In the genomic region with DNA sequence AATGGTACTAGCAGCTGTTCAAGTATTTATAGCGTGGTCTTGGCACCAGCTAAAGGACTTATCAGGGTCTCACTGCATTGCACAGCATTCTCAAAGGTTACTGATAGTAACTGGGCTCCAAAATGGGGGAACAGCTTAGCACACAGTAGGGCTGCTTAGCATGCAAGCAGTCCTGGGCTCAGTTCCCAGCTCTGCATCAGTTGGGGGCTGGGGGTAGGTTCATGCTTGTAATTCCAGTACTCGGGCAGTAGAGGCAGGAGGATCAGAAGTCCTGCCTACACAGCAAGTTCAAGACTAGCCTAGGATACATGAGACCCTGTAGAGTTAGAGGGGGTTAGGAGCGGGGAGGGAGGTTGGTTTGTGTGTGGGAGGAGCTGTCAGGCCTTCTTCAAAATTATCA, we compare ENCODE assay signal across 16 mouse cellular contexts. TPM values are rescaled to one million over a fixed set of nuclear protein-coding genes. Genes with fewer than 3 reads are reported as not detected.
DNase-seq lines count a peak whose midpoint lies in the region; ATAC-seq and TF ChIP-seq lines count a peak whose summit lies in the region.
"Had no signal": no experiment of that assay in that cellular context is flagged by ENCODE, and none has a peak within 500 bp of the region (broad histone marks: within the 10 kb centered on the region; RNA-seq: fewer than 3 reads in every experiment).

No protein-coding gene starts in this region.

- intact Hi-C loops in left cerebral cortex, adult 2 months (cut with DNase I) = no loop called here
- intact Hi-C loops in left cerebral cortex, postnatal 4 days (cut with DNase I) = loop anchor here (5.0 kb wide), 1 partner anchor 50 kb away; no protein-coding TSS in a partner anchor

- H3K4me2 ChIP-seq in hindbrain, embryonic 15.5 days = no peak overlapping the region
- no peak overlapping the region for H3K4me2 ChIP-seq in neural tube, embryonic 14.5 days (ENCODE audit: low read depth, low read length)
- H3K4me2 ChIP-seq: embryonic facial prominence, embryonic 15.5 days; heart, embryonic 12.5 days; liver, embryonic 11.5 days had no signal

- peaks cover 43% of the 10 kb centered on the region for H3K4me1 ChIP-seq in hindbrain, embryonic 15.5 days (replicated peaks)
- H3K4me1 ChIP-seq in neural tube, embryonic 14.5 days (ENCODE audit: control insufficient read depth, insufficient read depth, low read length) = peaks cover 42% of the 10 kb centered on the region

- H3K27me3 ChIP-seq in hindbrain, embryonic 15.5 days = no peaks in the 10 kb centered on the region
- H3K27me3 ChIP-seq in neural tube, embryonic 14.5 days (ENCODE audit: control insufficient read depth, insufficient read depth, low read length) = no peaks in the 10 kb centered on the region
- H3K27me3 ChIP-seq: Patski had no signal

- 62% methylated on average over 3 of the region's 3 CpGs for WGBS in hindbrain, embryonic 15.5 days
- 75% methylated on average over 3 of the region's 3 CpGs for WGBS in neural tube, embryonic 14.5 days

- TF ChIP-seq CTCF in left cerebral cortex, adult 2 months (IDR thresholded peaks at IDR 0.05) = no peak; the same call in 1 of the 2 replicates

- H3K9me3 ChIP-seq in hindbrain, embryonic 15.5 days = no peaks in the 10 kb centered on the region
- H3K9me3 ChIP-seq in neural tube, embryonic 14.5 days (ENCODE audit: control insufficient read depth, low read length) = no peaks in the 10 kb centered on the region
- H3K9me3 ChIP-seq: embryonic facial prominence, embryonic 15.5 days; heart, embryonic 12.5 days; megakaryocyte, embryonic 14.5 days had no signal

- peaks cover 24% of the 10 kb centered on the region for H3K36me3 ChIP-seq in hindbrain, embryonic 15.5 days
- peaks cover 26% of the 10 kb centered on the region for H3K36me3 ChIP-seq in neural tube, embryonic 14.5 days (ENCODE audit: control insufficient read depth, insufficient read depth, low read length)
- H3K36me3 ChIP-seq: embryonic facial prominence, embryonic 15.5 days; heart, embryonic 12.5 days had no signal

- no peak for DNase-seq in left cerebral cortex, adult 2 months (ENCODE audit: extremely low spot score in 1 of 2, low spot score in 2 of 2)
- DNase-seq in left cerebral cortex, postnatal 4 days = no peak
- DNase-seq in R1 (ENCODE audit: low read depth, low spot score) = peak; percentile 86
- DNase-seq in frontal cortex, postnatal 36 days (ENCODE audit: low spot score in 2 of 2) = no peak
- DNase-seq in adrenal gland, postnatal 10 days = no peak
- DNase-seq: heart, postnatal 4 days; kidney, adult 18-20 months; kidney, postnatal 14 days had no signal

- no peak overlapping the region for H3K9ac ChIP-seq in hindbrain, embryonic 15.5 days
- H3K9ac ChIP-seq in neural tube, embryonic 14.5 days (replicated peaks; ENCODE audit: low read depth, low read length) = no peak overlapping the region
- H3K9ac ChIP-seq: embryonic facial prominence, embryonic 15.5 days; heart, embryonic 12.5 days had no signal

- no peak overlapping the region for H3K4me3 ChIP-seq in left cerebral cortex, adult 2 months
- H3K4me3 ChIP-seq in hindbrain, embryonic 15.5 days = no peak overlapping the region
- H3K4me3 ChIP-seq in neural tube, embryonic 14.5 days (ENCODE audit: low read depth, low read length) = no peak overlapping the region
- H3K4me3 ChIP-seq: embryonic facial prominence, embryonic 15.5 days; heart, embryonic 12.5 days; megakaryocyte, embryonic 14.5 days had no signal

- ATAC-seq in hindbrain, embryonic 15.5 days (ENCODE audit: low FRiP score, low read depth) = no peak
- ATAC-seq in neural tube, embryonic 14.5 days (ENCODE audit: low read depth) = no peak
- ATAC-seq: CD4-positive, CD25-positive, alpha-beta regulatory T cell, adult 4 months; Patski had no signal

- peak overlapping the region; percentile 73; the same call in 1 of the 2 replicates for H3K27ac ChIP-seq in left cerebral cortex, adult 2 months
- peak overlapping the region; percentile 80; the same call in 1 of the 2 replicates for H3K27ac ChIP-seq in hindbrain, embryonic 15.5 days (replicated peaks)
- H3K27ac ChIP-seq in neural tube, embryonic 14.5 days (ENCODE audit: low read depth, low read length) = peak overlapping the region; percentile 91; the same call in 1 of the 2 replicates
- H3K27ac ChIP-seq: embryonic facial prominence, embryonic 15.5 days had no signal

RNA-seq across cellular contexts. Expression of a gene that starts 15.2 kb away (rescaled TPM):
- 10 to 100 TPM; 47.0 to 61.6 TPM for total RNA-seq in left cerebral cortex, adult 2 months (2021)
- 10 to 100 TPM; 28.2 to 29.4 TPM for total RNA-seq in left cerebral cortex, postnatal 4 days (2021)
- polyA plus RNA-seq in hindbrain, embryonic 15.5 days (2015; fragmentation: Nextera tagmentation; extraction: Ambion mirVana) = 24.0 and 24.9 TPM in 2 replicates
- polyA plus RNA-seq in neural tube, embryonic 14.5 days (2014; fragmentation: Nextera tagmentation; extraction: Ambion mirVana) = 23.9 and 27.3 TPM in 2 replicates
- total RNA-seq in adrenal gland, postnatal 10 days (2021) = 1 to 10 TPM; 5.2 to 9.9 TPM

RNA-seq across cellular contexts. Expression of a gene that starts 17.6 kb away (rescaled TPM):
- total RNA-seq in left cerebral cortex, adult 2 months (2021) = 10 to 100 TPM; 18.1 to 22.8 TPM
- 10 to 100 TPM; 34.7 to 35.7 TPM for total RNA-seq in left cerebral cortex, postnatal 4 days (2021)
- 29.4 and 32.6 TPM in 2 replicates for polyA plus RNA-seq in hindbrain, embryonic 15.5 days (2015; fragmentation: Nextera tagmentation; extraction: Ambion mirVana)
- 29.3 and 32.0 TPM in 2 replicates for polyA plus RNA-seq in neural tube, embryonic 14.5 days (2014; fragmentation: Nextera tagmentation; extraction: Ambion mirVana)
- total RNA-seq in adrenal gland, postnatal 10 days (2021) = 10 to 100 TPM; 13.2 to 17.5 TPM

RNA-seq across cellular contexts. Expression of a gene that starts 29.4 kb away (rescaled TPM):
- total RNA-seq in left cerebral cortex, adult 2 months (2021) = 1 to 10 TPM; 7.7 to 9.5 TPM
- total RNA-seq in left cerebral cortex, postnatal 4 days (2021) = 10 to 100 TPM; 25.8 to 31.4 TPM
- polyA plus RNA-seq in hindbrain, embryonic 15.5 days (2015; fragmentation: Nextera tagmentation; extraction: Ambion mirVana) = 7.3 and 7.9 TPM in 2 replicates
- polyA plus RNA-seq in neural tube, embryonic 14.5 days (2014; fragmentation: Nextera tagmentation; extraction: Ambion mirVana) = 5.4 and 7.0 TPM in 2 replicates
- total RNA-seq in adrenal gland, postnatal 10 days (2021) = 10 to 100 TPM; 20.0 to 31.3 TPM

RNA-seq across cellular contexts. Expression of a gene that starts 39.8 kb away (rescaled TPM):
- 100 to 1,000 TPM; 300 to 347 TPM for total RNA-seq in left cerebral cortex, adult 2 months (2021)
- total RNA-seq in left cerebral cortex, postnatal 4 days (2021) = 100 to 1,000 TPM; 366 to 399 TPM
- 33.6 and 40.7 TPM in 2 replicates for polyA plus RNA-seq in hindbrain, embryonic 15.5 days (2015; fragmentation: Nextera tagmentation; extraction: Ambion mirVana)
- polyA plus RNA-seq in neural tube, embryonic 14.5 days (2014; fragmentation: Nextera tagmentation; extraction: Ambion mirVana) = 36.2 and 41.3 TPM in 2 replicates
- total RNA-seq in adrenal gland, postnatal 10 days (2021) = 1 to 10 TPM; 4.3 to 7.5 TPM
- polyA plus RNA-seq: CD4-positive, CD25-positive, alpha-beta regulatory T cell, adult 4 months had no signal
